In genomic region chr4:119876535-119877160, GRCm38 (mm10) we compare ENCODE assay signal across 17 mouse cellular contexts.
A peak's percentile ranks its signal among the peaks of the same experiment; 100 is the strongest.
DNase-seq lines count a peak whose midpoint lies in the region; ATAC-seq and TF ChIP-seq lines count a peak whose summit lies in the region.
"Had no signal": no experiment of that assay in that cellular context is flagged by ENCODE, and none has a peak within 500 bp of the region (broad histone marks: within the 10 kb centered on the region; RNA-seq: fewer than 3 reads in every experiment).

No protein-coding gene starts in this region.

- H3K4me3 ChIP-seq in lung, postnatal 0 days (ENCODE audit: low read depth, low read length) = no peak overlapping the region
- no peak overlapping the region for H3K4me3 ChIP-seq in forebrain, postnatal 0 days (ENCODE audit: low read depth, low read length)
- H3K4me3 ChIP-seq: erythroblast, embryonic 14.5 days; heart, embryonic 12.5 days; limb, embryonic 13.5 days; liver, embryonic 15.5 days; midbrain, embryonic 15.5 days had no signal

- H3K4me1 ChIP-seq in lung, postnatal 0 days (ENCODE audit: insufficient read depth, low read depth, low read length) = no peaks in the 10 kb centered on the region
- H3K4me1 ChIP-seq in forebrain, postnatal 0 days (ENCODE audit: insufficient read depth) = peaks cover 10% of the 10 kb centered on the region; the same call in 1 of the 2 replicates
- H3K4me1 ChIP-seq: heart, embryonic 12.5 days; limb, embryonic 13.5 days; liver, embryonic 15.5 days; midbrain, embryonic 15.5 days had no signal

- TF ChIP-seq CTCF in lung, postnatal 0 days (IDR thresholded peaks at IDR 0.05) = no peak
- TF ChIP-seq CTCF in forebrain, postnatal 0 days (IDR thresholded peaks at IDR 0.05; ENCODE audit: low read depth) = no peak

- no peak for TF ChIP-seq EP300 in lung, postnatal 0 days (IDR thresholded peaks at IDR 0.05)

- no peaks in the 10 kb centered on the region for H3K36me3 ChIP-seq in lung, postnatal 0 days (ENCODE audit: insufficient read depth, low read length)
- peaks cover 12% of the 10 kb centered on the region; the same call in 1 of the 2 replicates for H3K36me3 ChIP-seq in forebrain, postnatal 0 days (ENCODE audit: insufficient read depth)
- H3K36me3 ChIP-seq: G1E; heart, embryonic 12.5 days; limb, embryonic 13.5 days; liver, embryonic 15.5 days; midbrain, embryonic 15.5 days had no signal

- no peak overlapping the region for H3K4me2 ChIP-seq in lung, postnatal 0 days (replicated peaks; ENCODE audit: low read depth, low read length)
- H3K4me2 ChIP-seq in forebrain, postnatal 0 days (ENCODE audit: low read depth) = no peak overlapping the region
- H3K4me2 ChIP-seq: heart, embryonic 12.5 days; limb, embryonic 13.5 days; liver, embryonic 15.5 days; midbrain, embryonic 15.5 days had no signal

- no peaks in the 10 kb centered on the region for H3K9me3 ChIP-seq in lung, postnatal 0 days (ENCODE audit: low read length)
- no peaks in the 10 kb centered on the region for H3K9me3 ChIP-seq in forebrain, postnatal 0 days (ENCODE audit: low read length)
- H3K9me3 ChIP-seq: heart, embryonic 12.5 days; limb, embryonic 13.5 days; liver, embryonic 15.5 days; midbrain, embryonic 15.5 days had no signal

- no peaks in the 10 kb centered on the region for H3K27me3 ChIP-seq in lung, postnatal 0 days (replicated peaks; ENCODE audit: insufficient read depth, low read length)
- H3K27me3 ChIP-seq in forebrain, postnatal 0 days (ENCODE audit: insufficient read depth, low read length) = no peaks in the 10 kb centered on the region
- H3K27me3 ChIP-seq: heart, embryonic 12.5 days; limb, embryonic 13.5 days; liver, embryonic 15.5 days; midbrain, embryonic 15.5 days had no signal

- 54% methylated on average over 8 of the region's 8 CpGs for WGBS in lung, postnatal 0 days
- 35% methylated on average over 8 of the region's 8 CpGs for whole genome bisulfite sequencing in forebrain, postnatal 0 days

- H3K9ac ChIP-seq in lung, postnatal 0 days (replicated peaks; ENCODE audit: low read depth) = no peak overlapping the region
- H3K9ac ChIP-seq in forebrain, postnatal 0 days = no peak overlapping the region
- H3K9ac ChIP-seq: heart, embryonic 12.5 days; limb, embryonic 13.5 days; liver, embryonic 15.5 days; midbrain, embryonic 15.5 days had no signal

- 0 out of 2 replicates have a peak overlapping the region, but pooled peaks have one; percentile 20 for H3K27ac ChIP-seq in lung, postnatal 0 days (ENCODE audit: low read length)
- H3K27ac ChIP-seq in forebrain, postnatal 0 days (ENCODE audit: low read depth, low read length) = peak overlapping the region; percentile 78
- H3K27ac ChIP-seq: limb, embryonic 13.5 days; liver, embryonic 15.5 days; midbrain, embryonic 15.5 days had no signal

- ATAC-seq in cerebellum, adult (ENCODE audit: insufficient number of reproducible peaks, low FRiP score, low TSS enrichment) = no peak
- ATAC-seq in lung, postnatal 0 days = no peak
- peak; percentile 89 for ATAC-seq in forebrain, postnatal 0 days
- ATAC-seq: CD4-positive, CD25-positive, alpha-beta regulatory T cell, adult 4 months; midbrain, embryonic 15.5 days had no signal

- peak; percentile 50 for DNase-seq in cerebellum, adult 11 months
- DNase-seq in layer of hippocampus, adult 11-12 months (ENCODE audit: low spot score) = peak; percentile 33
- DNase-seq in layer of hippocampus, adult 9-10 months (ENCODE audit: low spot score) = no peak
- no peak for DNase-seq in lung, postnatal 0 days (ENCODE audit: low spot score)
- no peak for DNase-seq in lung, adult 18-20 months
- peak; percentile 68 for DNase-seq in forebrain, postnatal 0 days
- no peak for DNase-seq in ovary, postnatal 10 days (ENCODE audit: low spot score)
- DNase-seq: kidney, adult 18-20 months; kidney, postnatal 36 days had no signal

Comparison
In these comparisons a context has a peak if more than half of its experiments do, and no peak if none do; other contexts are left out.
1. DNase-seq: peak in cerebellum, adult 11 months (single experiment), layer of hippocampus, adult 11-12 months (single experiment) and forebrain, postnatal 0 days (single experiment); none in layer of hippocampus, adult 9-10 months (single experiment), lung, postnatal 0 days (single experiment), lung, adult 18-20 months (0 of 2) and ovary, postnatal 10 days (single experiment).